Mouse (Mus musculus): Measurements from ENCODE around the gene Mapk8ip2. TPM values are rescaled to one million over a fixed set of nuclear protein-coding genes. Genes with fewer than 3 reads are reported as not detected.

The Mapk8ip2 gene
- polyA plus RNA-seq, 1 experiment from 2014 or later = 2.8 TPM

- Histone ChIP-seq H3K9me3 (peaks cover 3% of the 10 kb centered on the region), H3K9ac (no peak overlapping the region), H3K27me3 (peaks cover 42% of the 10 kb centered on the region), H3K4me2 (no peak overlapping the region), H3K4me3 (no peak overlapping the region), H3K27ac (no peak overlapping the region), H3K36me3 (no peaks in the 10 kb centered on the region), H3K4me1 (peaks cover 22% of the 10 kb centered on the region)
- WGBS = 46% methylated on average over 4 of the region's 4 CpGs
- ATAC-seq (ENCODE audit: insufficient number of reproducible peaks, insufficient read depth, low FRiP score, low TSS enrichment, low read depth) = no peak
These were observed 42.4 kb downstream of the Mapk8ip2 start for GRCm38 (mm10) chr15:89496131-89496530.

- ATAC-seq (ENCODE audit: insufficient number of reproducible peaks, insufficient read depth, low FRiP score, low TSS enrichment, low read depth) = no peak
- H3K9me3 ChIP-seq = peaks cover 3% of the 10 kb centered on the region
- no peaks in the 10 kb centered on the region for H3K36me3 ChIP-seq
- H3K4me3 ChIP-seq = no peak overlapping the region
- H3K9ac ChIP-seq = no peak overlapping the region
- H3K4me2 ChIP-seq = no peak overlapping the region
- peaks cover 24% of the 10 kb centered on the region for H3K4me1 ChIP-seq
- H3K27me3 ChIP-seq = peaks cover 49% of the 10 kb centered on the region
- 34% methylated on average over 2 of the region's 2 CpGs for WGBS
- no peak overlapping the region for H3K27ac ChIP-seq
These were observed 43.1 kb downstream of the Mapk8ip2 start for GRCm38 (mm10) chr15:89496841-89497240.

- no peak for ATAC-seq (ENCODE audit: insufficient number of reproducible peaks, insufficient read depth, low FRiP score, low TSS enrichment, low read depth)
- H3K9me3 ChIP-seq = peaks cover 3% of the 10 kb centered on the region
- peak overlapping the region; percentile 73; the same call in 1 of the 2 replicates for H3K4me3 ChIP-seq
- no peak overlapping the region for H3K4me2 ChIP-seq
- H3K27ac ChIP-seq = no peak overlapping the region
- peaks cover 24% of the 10 kb centered on the region for H3K4me1 ChIP-seq
- H3K36me3 ChIP-seq = no peaks in the 10 kb centered on the region
- peaks cover 52% of the 10 kb centered on the region for H3K27me3 ChIP-seq
- 16% methylated on average over 4 of the region's 4 CpGs for WGBS
- no peak overlapping the region for H3K9ac ChIP-seq
These were observed 43.8 kb downstream of the Mapk8ip2 start for GRCm38 (mm10) chr15:89497391-89498048.

GRCm38 (mm10) chr15:89498049-89498960, 44.6 kb downstream of the Mapk8ip2 start:
- no peak; the same call in 1 of the 2 replicates for ATAC-seq (ENCODE audit: insufficient number of reproducible peaks, insufficient read depth, low FRiP score, low TSS enrichment, low read depth)
- H3K4me2 ChIP-seq = peak overlapping the region; percentile 94

GRCm38 (mm10) chr15:89498961-89499688, 45.4 kb downstream of the Mapk8ip2 start, which contains the start of gene Shank3:
Shank3 (plus strand) TSS chr15:89499623.
- Histone ChIP-seq H3K4me2 (peak within 1 kb of the TSS; percentile 94), H3K4me3 (peak within 1 kb of the TSS; percentile 73), H3K4me1 (peaks cover 24% of the 10 kb centered on the region), H3K9ac (peak within 1 kb of the TSS; percentile 82), H3K27me3 (peaks cover 52% of the 10 kb centered on the region), H3K9me3 (peaks cover 3% of the 10 kb centered on the region), H3K27ac (peak within 1 kb of the TSS; percentile 74), H3K36me3 (peaks cover 13% of the 10 kb centered on the region)
- peak; percentile 15; the same call in 1 of the 2 replicates for ATAC-seq (ENCODE audit: insufficient number of reproducible peaks, insufficient read depth, low FRiP score, low TSS enrichment, low read depth)
- WGBS = under 1% methylated on average over 47 of the region's 72 CpGs

More at GRCm38 (mm10) chr15:89498049-89498960, 44.6 kb downstream of the Mapk8ip2 start:
- Histone ChIP-seq H3K36me3 (peaks cover 5% of the 10 kb centered on the region), H3K4me3 (peak overlapping the region; percentile 73), H3K4me1 (peaks cover 24% of the 10 kb centered on the region), H3K9ac (peak overlapping the region; percentile 82), H3K9me3 (peaks cover 3% of the 10 kb centered on the region), H3K27ac (0 out of 2 replicates have a peak overlapping the region, but pooled peaks have one; percentile 16), H3K27me3 (peaks cover 52% of the 10 kb centered on the region)
- WGBS = 2% methylated on average over 41 of the region's 41 CpGs

GRCm38 (mm10) chr15:89499784-89500220, 46.1 kb downstream of the Mapk8ip2 start:
- peak; percentile 64 for ATAC-seq (ENCODE audit: insufficient number of reproducible peaks, insufficient read depth, low FRiP score, low TSS enrichment, low read depth)

GRCm38 (mm10) chr15:89500221-89500791, 46.6 kb downstream of the Mapk8ip2 start:
- 1% methylated on average over 35 of the region's 35 CpGs for WGBS
- no peak overlapping the region for H3K27ac ChIP-seq

More at GRCm38 (mm10) chr15:89499784-89500220, 46.1 kb downstream of the Mapk8ip2 start:
- peaks cover 19% of the 10 kb centered on the region for H3K36me3 ChIP-seq
- H3K9me3 ChIP-seq = peaks cover 3% of the 10 kb centered on the region
- H3K9ac ChIP-seq = peak overlapping the region; percentile 82
- H3K4me1 ChIP-seq = peaks cover 24% of the 10 kb centered on the region
- under 1% methylated on average over 42 of the region's 60 CpGs for WGBS
- H3K27ac ChIP-seq = peak overlapping the region; percentile 74
- H3K27me3 ChIP-seq = peaks cover 52% of the 10 kb centered on the region
- H3K4me3 ChIP-seq = peak overlapping the region; percentile 73
- peak overlapping the region; percentile 94 for H3K4me2 ChIP-seq

GRCm38 (mm10) chr15:89501321-89501720, 47.6 kb downstream of the Mapk8ip2 start:
- no peak overlapping the region for H3K4me3 ChIP-seq
- peaks cover 24% of the 10 kb centered on the region for H3K4me1 ChIP-seq
- no peak overlapping the region for H3K27ac ChIP-seq
- no peaks in the 10 kb centered on the region for H3K9me3 ChIP-seq
- H3K27me3 ChIP-seq = peaks cover 50% of the 10 kb centered on the region
- no peak for ATAC-seq (ENCODE audit: insufficient number of reproducible peaks, insufficient read depth, low FRiP score, low TSS enrichment, low read depth)
- peak overlapping the region; percentile 94 for H3K4me2 ChIP-seq
- H3K36me3 ChIP-seq = peaks cover 28% of the 10 kb centered on the region
- 87% methylated on average over 3 of the region's 3 CpGs for WGBS
- no peak overlapping the region for H3K9ac ChIP-seq

More at GRCm38 (mm10) chr15:89500221-89500791, 46.6 kb downstream of the Mapk8ip2 start:
- Histone ChIP-seq H3K4me1 (peaks cover 24% of the 10 kb centered on the region), H3K9ac (peak overlapping the region; percentile 82), H3K9me3 (no peaks in the 10 kb centered on the region), H3K4me2 (peak overlapping the region; percentile 94), H3K36me3 (peaks cover 20% of the 10 kb centered on the region), H3K27me3 (peaks cover 52% of the 10 kb centered on the region), H3K4me3 (peak overlapping the region; percentile 73)
- peak; percentile 39; the same call in 1 of the 2 replicates for ATAC-seq (ENCODE audit: insufficient number of reproducible peaks, insufficient read depth, low FRiP score, low TSS enrichment, low read depth)

- Histone ChIP-seq H3K4me1 (peaks cover 12% of the 10 kb centered on the region), H3K27ac (no peak overlapping the region), H3K4me3 (no peak overlapping the region), H3K9me3 (no peaks in the 10 kb centered on the region), H3K27me3 (peaks cover 21% of the 10 kb centered on the region; the same call in 1 of the 2 replicates), H3K36me3 (peaks cover 41% of the 10 kb centered on the region), H3K4me2 (no peak overlapping the region), H3K9ac (no peak overlapping the region)
- no peak for ATAC-seq (ENCODE audit: insufficient number of reproducible peaks, insufficient read depth, low FRiP score, low TSS enrichment, low read depth)
- 94% methylated on average over 9 of the region's 9 CpGs for WGBS
These were observed 51.1 kb downstream of the Mapk8ip2 start for GRCm38 (mm10) chr15:89504838-89505237.

GRCm38 (mm10) chr15:89507751-89508150, 54.0 kb downstream of the Mapk8ip2 start:
- no peaks in the 10 kb centered on the region for H3K9me3 ChIP-seq
- peaks cover 41% of the 10 kb centered on the region for H3K36me3 ChIP-seq
- no peaks in the 10 kb centered on the region for H3K27me3 ChIP-seq
- no peak overlapping the region for H3K4me2 ChIP-seq
- H3K4me1 ChIP-seq = no peaks in the 10 kb centered on the region
- 85% methylated on average over 8 of the region's 8 CpGs for WGBS
- no peak overlapping the region for H3K4me3 ChIP-seq
- no peak overlapping the region for H3K27ac ChIP-seq
- no peak for ATAC-seq (ENCODE audit: insufficient number of reproducible peaks, insufficient read depth, low FRiP score, low TSS enrichment, low read depth)
- no peak overlapping the region for H3K9ac ChIP-seq
